Mouse (Mus musculus) limb, embryonic 14.5 days (tissue): ENCODE results near the gene Arfip1. TPM values are rescaled to one million over a fixed set of nuclear protein-coding genes. Genes with fewer than 3 reads are reported as not detected.

ENCODE experiments used
- ATAC-seq: fragments of 200-750 bp; cut with Nextera tagmentation; 2 replicates; pipeline ENCODE4 v1.8.0; 2017; ENCODE audit warnings: low read depth, moderate number of reproducible peaks, moderate TSS enrichment; ENCODE audit not compliant: low FRiP score
- DNase-seq: peaks from one replicate; pipeline ENCODE4 v3.0.0-alpha.2; 2015; ENCODE audit warnings: low spot score
- H3K27ac ChIP-seq: fragments of 300-500 bp; sonication (generic); replicated peaks from 2 replicates; pipeline ENCODE4 v1.5.1; 2014; ENCODE audit warnings: low read depth, mild to moderate bottlenecking, low read length, moderate library complexity, mixed read lengths
- H3K27me3 ChIP-seq: fragments of 300-500 bp; sonication (generic); 2 replicates; pipeline ENCODE4 v1.6.1; 2014; ENCODE audit warnings: low read length, mixed read lengths; ENCODE audit not compliant: control insufficient read depth, insufficient read depth
- H3K36me3 ChIP-seq: fragments of 300-500 bp; sonication (generic); 2 replicates; pipeline ENCODE4 v1.6.1; 2014; ENCODE audit warnings: mild to moderate bottlenecking, low read length, moderate library complexity, mixed read lengths; ENCODE audit not compliant: control insufficient read depth, insufficient read depth
- H3K4me1 ChIP-seq: fragments of 300-500 bp; sonication (generic); 2 replicates; pipeline ENCODE4 v1.6.1; 2014; ENCODE audit warnings: antibody characterized with exemption, low read length, mixed read lengths; ENCODE audit not compliant: control insufficient read depth, insufficient read depth
- H3K4me2 ChIP-seq: fragments of 300-500 bp; sonication (generic); replicated peaks from 2 replicates; pipeline ENCODE4 v1.6.1; 2014; ENCODE audit warnings: low read depth, mild to moderate bottlenecking, low read length, moderate library complexity; ENCODE audit not compliant: severe bottlenecking
- H3K4me3 ChIP-seq: fragments of 300-500 bp; sonication (generic); replicated peaks from 2 replicates; pipeline ENCODE4 v1.5.1; 2014; ENCODE audit warnings: low read length
- H3K9ac ChIP-seq: fragments of 300-500 bp; sonication (generic); 2 replicates; pipeline ENCODE4 v1.6.1; 2014; ENCODE audit warnings: mild to moderate bottlenecking, low read depth, low read length, moderate library complexity; ENCODE audit not compliant: severe bottlenecking
- H3K9me3 ChIP-seq: fragments of 300-500 bp; sonication (generic); 2 replicates; pipeline ENCODE4 v1.6.1; 2016; ENCODE audit warnings: low read length; ENCODE audit not compliant: control insufficient read depth
- POLR2A ChIP-seq: fragments of 200-500 bp; IDR thresholded peaks from 2 replicates; pipeline ENCODE4 v1.8.0; 2012; ENCODE audit warnings: inconsistent platforms, mild to moderate bottlenecking, moderate library complexity, borderline replicate concordance; ENCODE audit not compliant: insufficient read depth, insufficient read length; ENCODE audit errors: extremely low read depth
- WGBS: fragments of 180-500 bp; shearing (Covaris S2); extraction: QIAGEN DNeasy Blood & Tissue Kit; methylation state at CpG from one replicate; pipeline ENCODE4 v1.1.7; 2014; 5-methylcytosine and 5-hydroxymethylcytosine counted together
- polyA plus RNA-seq, 2 experiments: library from polyadenylated mRNA; depleted of rRNA in 1 of 2; stranded (reverse) in 1 of 2; unstranded in 1 of 2; fragments of >200 nt; fragmentation: Nextera tagmentation in 1 of 2; extraction: Ambion mirVana in 1 of 2; gene quantifications; 2 replicates each; pipeline versions ENCODE4 v1.2.1 to v1.2.3; 2012 to 2014

The Arfip1 gene
- polyA plus RNA-seq, 2 experiments: 30.2 to 56.9 TPM

- WGBS: 72% methylated on average over 5 of the region's 5 CpGs
- Histone ChIP-seq H3K4me2 (no peak overlapping the region), H3K4me1 (peaks cover 20% of the 10 kb centered on the region), H3K4me3 (no peak overlapping the region), H3K36me3 (no peaks in the 10 kb centered on the region), H3K9ac (no peak overlapping the region), H3K27me3 (no peaks in the 10 kb centered on the region), H3K27ac (no peak overlapping the region), H3K9me3 (no peaks in the 10 kb centered on the region)
- DNase-seq: no peak
- ATAC-seq: no peak
- TF ChIP-seq POLR2A: no peak
Measured at GRCm38 (mm10) chr3:84447803-84448202, 134.6 kb downstream of the Arfip1 start.

Other genes with a start within 250 kb of the Arfip1 start
- gene Fhdc1, start 102.2 kb downstream of the Arfip1 start, polyA plus RNA-seq (2012; rRNA removed): 2.7 and 2.9 TPM in 2 replicates
- gene Fhdc1, start 102.2 kb downstream of the Arfip1 start, polyA plus RNA-seq (2014; fragmentation: Nextera tagmentation; extraction: Ambion mirVana): 6.0 and 7.5 TPM in 2 replicates
- 0.88 and 1.1 TPM in 2 replicates for gene Tigd4, start 10.9 kb upstream of the Arfip1 start, polyA plus RNA-seq (2012; rRNA removed)
- gene Tigd4, start 10.9 kb upstream of the Arfip1 start, polyA plus RNA-seq (2014; fragmentation: Nextera tagmentation; extraction: Ambion mirVana): 1.2 and 1.3 TPM in 2 replicates
- gene Tmem154, start 83.6 kb upstream of the Arfip1 start, polyA plus RNA-seq (2012; rRNA removed): 3.2 and 4.2 TPM in 2 replicates
- 6.8 and 9.0 TPM in 2 replicates for gene Tmem154, start 83.6 kb upstream of the Arfip1 start, polyA plus RNA-seq (2014; fragmentation: Nextera tagmentation; extraction: Ambion mirVana)
- 8.6 and 10.6 TPM in 2 replicates for gene Fbxw7, start 232.6 kb upstream of the Arfip1 start, polyA plus RNA-seq (2012; rRNA removed)
- 11.8 and 13.4 TPM in 2 replicates for gene Fbxw7, start 232.6 kb upstream of the Arfip1 start, polyA plus RNA-seq (2014; fragmentation: Nextera tagmentation; extraction: Ambion mirVana)